Mouse (Mus musculus) G1E (cell line): ENCODE measurements at regions not wholly inside any gene's neighbourhood (a gene's known extent, or its start where the extent isn't known, plus 50 kb on each side); places are given as distances from the start of the nearest gene placed in this dataset.

ENCODE experiments used
- CTCF ChIP-seq: IDR thresholded peaks from 2 replicates; pipeline ENCODE4 v1.5.1; 2012; ENCODE audit warnings: low read depth, low read length, inconsistent platforms, mixed read lengths
- GATA1 ChIP-seq: IDR thresholded peaks from 2 replicates; pipeline ENCODE4 v1.6.1; 2012; ENCODE audit warnings: borderline replicate concordance, low read length, inconsistent platforms, mixed read lengths
- TAL1 ChIP-seq: conservative IDR thresholded peaks from 2 replicates; pipeline ENCODE4 v1.6.1; 2012; ENCODE audit warnings: low read depth, low read length, inconsistent platforms, mixed read lengths

- TF ChIP-seq CTCF, result no peak
- TF ChIP-seq TAL1, result no peak
- no peak for TF ChIP-seq GATA1
These were observed 104.9 kb downstream of the Kcnk1 start for GRCm38 (mm10) chr8:126099889-126100288.
